Mouse (Mus musculus) stomach, postnatal 0 days (tissue): ENCODE measurements around the gene Samd4. TPM values are rescaled to one million over a fixed set of nuclear protein-coding genes. Genes with fewer than 3 reads are reported as not detected.
A peak's percentile ranks its signal among the peaks of the same experiment; 100 is the strongest.

ENCODE experiments used
- ATAC-seq: fragments of 200-750 bp; cut with Nextera tagmentation; 2 replicates; pipeline ENCODE4 v1.8.0; 2017; ENCODE audit not compliant: low FRiP score, low TSS enrichment
- DNase-seq: peaks from one replicate; pipeline ENCODE4 v3.0.0-alpha.2; 2016; ENCODE audit warnings: low spot score
- H3K27ac ChIP-seq: fragments of 300-500 bp; sonication (generic); replicated peaks from 2 replicates; pipeline ENCODE4 v1.5.1; 2014; ENCODE audit warnings: mild to moderate bottlenecking, control low read depth
- H3K27me3 ChIP-seq: fragments of 300-500 bp; sonication (generic); 2 replicates; pipeline ENCODE4 v1.6.1; 2014; ENCODE audit warnings: low read length; ENCODE audit not compliant: control insufficient read depth, insufficient read depth
- H3K36me3 ChIP-seq: fragments of 300-500 bp; sonication (generic); 2 replicates; pipeline ENCODE4 v1.6.1; 2014; ENCODE audit warnings: low read length, mixed read lengths; ENCODE audit not compliant: control insufficient read depth, insufficient read depth
- H3K4me1 ChIP-seq: fragments of 300-500 bp; sonication (generic); replicated peaks from 2 replicates; pipeline ENCODE4 v1.6.1; 2014; ENCODE audit warnings: antibody characterized with exemption; ENCODE audit not compliant: control insufficient read depth, insufficient read depth
- H3K4me2 ChIP-seq: fragments of 300-500 bp; sonication (generic); replicated peaks from 2 replicates; pipeline ENCODE4 v1.6.1; 2014; ENCODE audit warnings: low read depth, mild to moderate bottlenecking, control low read depth, moderate library complexity
- H3K4me3 ChIP-seq: fragments of 300-500 bp; sonication (generic); 2 replicates; pipeline ENCODE4 v1.5.1; 2014; ENCODE audit warnings: low read depth, low read length, control low read depth
- H3K9ac ChIP-seq: fragments of 300-500 bp; sonication (generic); 2 replicates; pipeline ENCODE4 v1.6.1; 2014; ENCODE audit warnings: mild to moderate bottlenecking, low read length, control low read depth, mixed read lengths
- H3K9me3 ChIP-seq: fragments of 300-500 bp; sonication (generic); 2 replicates; pipeline ENCODE4 v1.6.1; 2016; ENCODE audit warnings: low read length; ENCODE audit not compliant: control insufficient read depth
- CTCF ChIP-seq: IDR thresholded peaks from 2 replicates; pipeline ENCODE4 v1.5.1; 2016; ENCODE audit warnings: antibody characterized with exemption, low read depth, mild to moderate bottlenecking, moderate library complexity
- EP300 ChIP-seq: optimal IDR thresholded peaks from 2 replicates; pipeline ENCODE3; 2016; ENCODE audit warnings: antibody characterized with exemption
- WGBS: fragments of 180-500 bp; shearing (Covaris S2); extraction: QIAGEN DNeasy Blood & Tissue Kit; methylation state at CpG from one replicate; pipeline ENCODE4 v1.1.7; 2014; 5-methylcytosine and 5-hydroxymethylcytosine counted together
- polyA plus RNA-seq: library from polyadenylated mRNA; unstranded; fragments of >200 nt; fragmentation: Nextera tagmentation; extraction: Ambion mirVana; gene quantifications from 2 replicates; pipeline ENCODE4 v1.2.1, GENCODE M21; 2015

The Samd4 gene
- polyA plus RNA-seq, 1 experiment from 2014 or later, result 4.1 TPM

DNA sequence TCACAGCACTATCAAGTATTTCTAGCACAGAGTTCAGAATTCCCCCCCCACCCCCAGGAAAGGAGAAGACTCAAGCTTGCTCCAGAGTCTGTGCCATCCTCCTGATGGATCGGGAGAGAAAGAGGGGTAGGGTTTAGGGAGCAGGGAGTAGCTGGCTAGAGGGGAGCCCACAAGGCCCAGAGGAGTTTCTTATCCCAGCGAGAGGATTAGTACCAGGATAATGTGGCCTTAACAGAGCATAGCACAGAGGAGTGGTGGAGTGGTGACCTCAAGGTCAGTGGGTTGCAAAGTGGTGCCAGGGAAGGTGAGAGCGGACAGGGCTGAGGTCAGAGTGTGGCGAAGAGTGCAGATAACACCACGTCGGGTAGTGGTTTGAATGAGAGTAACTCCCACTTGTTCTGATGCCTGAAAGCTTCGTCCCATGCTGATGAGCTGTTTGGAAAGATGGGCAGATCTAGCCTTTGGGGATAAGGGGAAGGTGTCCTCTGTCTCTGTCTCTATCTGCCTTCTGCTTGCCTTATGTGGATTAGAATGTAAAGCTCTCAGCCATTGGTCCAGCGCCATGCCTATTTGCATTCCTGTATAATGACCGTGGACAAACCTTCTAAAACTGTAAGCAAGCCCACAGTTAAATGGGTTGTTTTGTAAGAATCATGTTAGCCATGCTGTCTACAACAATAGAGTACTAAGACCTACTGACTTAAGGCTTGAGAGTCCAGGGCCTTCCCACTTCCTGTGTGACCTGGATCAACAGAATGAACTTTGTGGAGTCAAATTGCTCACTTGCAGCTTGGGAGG lies 38.7 kb downstream of the Samd4 start:
- Histone ChIP-seq H3K4me3 (no peak overlapping the region), H3K27me3 (no peaks in the 10 kb centered on the region), H3K27ac (no peak overlapping the region), H3K9me3 (no peaks in the 10 kb centered on the region), H3K36me3 (0 out of 2 replicates have a peak, but pooled peaks cover 2% of the 10 kb centered on the region), H3K4me1 (no peaks in the 10 kb centered on the region), H3K4me2 (no peak overlapping the region), H3K9ac (no peak overlapping the region)
- DNase-seq (no peak), ATAC-seq (no peak)
- 81% methylated on average over 9 of the region's 9 CpGs for WGBS
- TF ChIP-seq CTCF (no peak), EP300 (no peak)

- Histone ChIP-seq H3K4me1 (no peaks in the 10 kb centered on the region), H3K36me3 (0 out of 2 replicates have a peak, but pooled peaks cover 2% of the 10 kb centered on the region), H3K4me3 (no peak overlapping the region), H3K27ac (peak overlapping the region; percentile 79), H3K9me3 (no peaks in the 10 kb centered on the region), H3K4me2 (no peak overlapping the region), H3K27me3 (no peaks in the 10 kb centered on the region), H3K9ac (no peak overlapping the region)
- DNase-seq, result no peak
- no peak for TF ChIP-seq CTCF
- no peak for TF ChIP-seq EP300
- ATAC-seq, result no peak
- WGBS, result 57% methylated on average over 10 of the region's 10 CpGs
Measured at GRCm38 (mm10) chr14:46923931-46924330, 41.3 kb downstream of the Samd4 start.

- no peak for ATAC-seq
- H3K4me2 ChIP-seq, result no peak overlapping the region
- TF ChIP-seq EP300 (no peak), CTCF (no peak)
- no peaks in the 10 kb centered on the region for H3K27me3 ChIP-seq
- no peaks in the 10 kb centered on the region for H3K9me3 ChIP-seq
- H3K4me3 ChIP-seq, result no peak overlapping the region
- no peak overlapping the region; the same call in 1 of the 2 replicates for H3K27ac ChIP-seq
- WGBS, result 60% methylated on average over 5 of the region's 5 CpGs
- H3K9ac ChIP-seq, result no peak overlapping the region
- no peaks in the 10 kb centered on the region for H3K4me1 ChIP-seq
- no peak for DNase-seq
- 0 out of 2 replicates have a peak, but pooled peaks cover 2% of the 10 kb centered on the region for H3K36me3 ChIP-seq
Measured at GRCm38 (mm10) chr14:46924422-46924821, 41.8 kb downstream of the Samd4 start.

DNA sequence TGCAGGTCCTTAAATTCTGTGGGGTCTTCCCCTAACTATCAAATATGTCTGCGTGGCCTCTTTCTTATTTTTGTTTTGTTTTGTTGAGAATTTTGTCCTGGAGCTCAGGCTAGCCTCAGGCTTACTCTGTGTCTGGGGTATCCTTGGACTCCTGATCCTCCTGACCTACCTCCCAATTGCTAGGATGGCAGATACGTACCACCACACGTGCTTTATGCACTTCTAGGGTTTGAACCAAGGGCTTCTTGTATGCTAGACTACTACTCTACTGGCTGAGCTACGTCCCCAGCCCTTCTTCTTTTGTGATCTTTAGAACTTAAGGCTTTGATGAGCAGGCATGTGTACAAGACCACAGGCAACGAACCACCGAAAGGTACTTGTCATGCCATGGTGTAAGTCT lies 45.9 kb downstream of the Samd4 start:
- WGBS, result 93% methylated on average over 6 of the region's 6 CpGs
- DNase-seq (no peak), ATAC-seq (no peak)
- no peak overlapping the region for H3K4me3 ChIP-seq
- no peaks in the 10 kb centered on the region for H3K4me1 ChIP-seq
- H3K36me3 ChIP-seq, result 0 out of 2 replicates have a peak, but pooled peaks cover 2% of the 10 kb centered on the region
- TF ChIP-seq CTCF, result no peak
- no peak for TF ChIP-seq EP300
- no peaks in the 10 kb centered on the region for H3K27me3 ChIP-seq
- no peak overlapping the region for H3K4me2 ChIP-seq
- no peaks in the 10 kb centered on the region for H3K9me3 ChIP-seq
- no peak overlapping the region for H3K9ac ChIP-seq
- no peak overlapping the region for H3K27ac ChIP-seq

DNA sequence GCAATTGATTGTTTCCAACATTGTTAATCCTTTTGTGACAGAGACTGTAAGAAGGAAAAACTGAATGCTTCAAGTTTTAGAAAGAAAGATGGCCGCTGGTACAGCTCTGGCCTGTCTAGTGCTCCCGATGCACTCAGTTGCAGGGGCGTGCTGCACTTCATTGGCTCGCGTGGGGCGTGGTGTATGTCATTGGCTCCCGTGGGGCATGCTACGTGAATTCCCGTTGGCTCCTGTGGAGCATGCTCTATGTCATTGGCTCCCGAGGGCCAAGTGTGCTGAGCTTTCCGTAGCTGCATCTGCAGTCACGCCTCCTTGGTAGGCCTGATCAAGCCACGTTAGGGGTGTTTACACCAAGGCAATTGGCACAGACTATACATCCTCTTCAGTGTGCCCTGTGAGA lies 49.5 kb downstream of the Samd4 start:
- no peak for ATAC-seq
- Histone ChIP-seq H3K4me3 (no peak overlapping the region), H3K27ac (no peak overlapping the region), H3K36me3 (no peaks in the 10 kb centered on the region), H3K9ac (no peak overlapping the region), H3K27me3 (no peaks in the 10 kb centered on the region), H3K4me1 (no peaks in the 10 kb centered on the region), H3K4me2 (no peak overlapping the region), H3K9me3 (no peaks in the 10 kb centered on the region)
- no peak for DNase-seq
- TF ChIP-seq EP300 (no peak), CTCF (no peak)
- 81% methylated on average over 13 of the region's 13 CpGs for WGBS

- H3K36me3 ChIP-seq, result no peaks in the 10 kb centered on the region
- H3K4me1 ChIP-seq, result no peaks in the 10 kb centered on the region
- WGBS, result 15% methylated on average over 6 of the region's 6 CpGs
- no peak overlapping the region for H3K9ac ChIP-seq
- ATAC-seq (no peak), DNase-seq (no peak)
- no peak overlapping the region for H3K27ac ChIP-seq
- H3K4me2 ChIP-seq, result no peak overlapping the region
- TF ChIP-seq CTCF (no peak), EP300 (no peak)
- H3K9me3 ChIP-seq, result no peaks in the 10 kb centered on the region
- no peak overlapping the region for H3K4me3 ChIP-seq
- H3K27me3 ChIP-seq, result no peaks in the 10 kb centered on the region
Measured at GRCm38 (mm10) chr14:46932708-46933107, 50.1 kb downstream of the Samd4 start.
